Mouse (Mus musculus) stomach, postnatal 0 days (tissue): ENCODE results near the gene Wfdc6a.
"Not testable (repeated sequence)": the region's sequence is repeated elsewhere in the genome, so short reads cannot be mapped to it uniquely, and the experiment has no call there.

Source experiments
- CTCF ChIP-seq: IDR thresholded peaks from 2 replicates; pipeline ENCODE4 v1.5.1; 2016; ENCODE audit warnings: antibody characterized with exemption, low read depth, mild to moderate bottlenecking, moderate library complexity
- EP300 ChIP-seq: optimal IDR thresholded peaks from 2 replicates; pipeline ENCODE3; 2016; ENCODE audit warnings: antibody characterized with exemption

DNA sequence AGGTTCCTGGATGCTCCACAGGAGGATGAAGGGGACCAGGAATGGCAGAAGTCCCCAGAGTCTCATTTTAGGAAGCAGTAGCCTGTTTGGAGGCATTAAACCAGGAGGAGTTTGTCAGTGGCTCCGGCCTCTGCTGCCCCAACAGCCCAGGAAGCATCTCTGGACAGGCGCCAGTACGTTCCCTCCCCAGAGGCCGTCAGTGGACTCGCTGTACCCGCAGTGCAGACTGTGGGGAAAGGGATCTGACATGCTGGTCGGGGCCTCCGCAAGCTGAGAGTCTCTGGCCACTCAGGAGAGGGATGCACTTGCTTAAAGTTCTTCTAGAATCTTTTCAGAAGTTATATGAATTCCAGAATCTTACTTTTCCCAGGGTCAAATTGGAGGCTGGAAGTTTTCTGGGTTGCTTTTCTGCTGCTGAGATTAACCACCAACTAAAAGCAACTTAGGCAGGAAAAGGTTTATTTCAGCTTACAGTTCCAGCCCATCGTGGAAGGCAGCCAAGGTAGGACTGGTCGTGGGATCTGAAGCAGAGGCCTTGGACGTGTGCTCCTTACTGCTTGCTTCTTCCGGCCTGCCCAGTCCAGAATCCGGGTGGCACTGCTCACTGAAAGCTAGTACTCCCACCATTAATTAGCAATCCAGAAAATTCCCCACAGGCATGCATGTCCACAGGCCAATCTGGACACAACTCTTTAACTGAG is at the start of gene Wfdc6a:
- not testable (repeated sequence) for TF ChIP-seq CTCF, EP300
